Mouse (Mus musculus) lung, postnatal 25 days (tissue): ENCODE results near the gene Gm13723.

Source experiments
- DNase-seq: peaks from one replicate; pipeline ENCODE4 v3.0.0; 2022; ENCODE audit warnings: low spot score

Gm13723 gene

GRCm38 (mm10) chr2:86874702-86875101, at the start of gene Gm13723:
Gene Gm13723, minus strand, starts transcription at chr2:86874802.
- DNase-seq = no peak

DNA sequence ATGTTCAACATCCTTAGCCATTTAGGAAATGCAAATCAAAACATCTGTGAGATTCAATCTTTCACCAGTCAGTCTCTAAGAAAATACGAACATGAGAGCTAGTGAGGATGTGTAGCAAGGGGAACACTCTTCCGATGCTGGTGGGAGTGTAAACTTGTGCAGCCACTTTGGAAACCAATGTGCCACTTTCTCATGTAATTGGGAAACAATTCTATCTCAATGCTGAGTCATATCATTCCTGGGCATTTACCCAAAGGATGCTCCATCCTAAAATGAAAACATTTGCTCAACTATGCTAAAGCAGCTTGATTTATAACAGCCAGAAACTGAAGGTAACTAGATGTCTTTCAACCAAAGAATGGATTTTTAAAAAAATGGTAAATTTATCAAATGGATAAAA, 31.0 kb upstream of the Gm13723 start:
- no peak for DNase-seq

GRCm38 (mm10) chr2:86892116-86892515, 17.5 kb upstream of the Gm13723 start, which contains the start of gene Olfr1097:
Gene Olfr1097, minus strand, starts transcription at chr2:86892216.
- DNase-seq = no peak

- no peak for DNase-seq
Observed at GRCm38 (mm10) chr2:86851596-86851995, 23.0 kb downstream of the Gm13723 start, which contains the start of gene Olfr1095. Gene Olfr1095, minus strand, starts transcription at chr2:86851696.

DNA sequence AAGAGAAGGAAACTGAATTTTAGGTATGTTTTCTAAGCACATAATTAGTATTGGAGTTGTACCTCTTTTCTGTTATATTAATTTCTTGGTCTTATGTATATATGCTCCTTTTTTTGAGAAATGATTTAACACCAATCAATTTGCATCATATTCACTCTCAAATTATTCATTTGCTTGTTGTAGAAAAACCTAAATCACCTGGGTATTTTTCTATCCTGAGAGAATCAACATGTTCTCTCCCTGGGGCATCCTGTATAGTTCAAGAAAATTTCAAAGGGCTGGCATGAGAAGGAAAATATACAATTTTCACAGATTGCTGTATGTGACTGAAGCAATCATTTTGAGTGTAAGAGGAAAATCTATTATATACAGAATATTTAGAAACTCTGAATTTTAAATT, 50.2 kb downstream of the Gm13723 start, which contains the start of gene Olfr1094:
Olfr1094 (plus strand) TSS at position 301 of the 400 bp plus-strand sequence.
- DNase-seq = no peak
